Mouse (Mus musculus) hindbrain, embryonic 12.5 days (tissue): ENCODE measurements at regions not wholly inside any gene's neighbourhood (a gene's known extent, or its start where the extent isn't known, plus 50 kb on each side); places are given as distances from the start of the nearest gene placed in this dataset.

Experiments
- ATAC-seq: fragments of 200-750 bp; cut with Nextera tagmentation; 2 replicates; pipeline ENCODE4 v1.8.0; 2017; ENCODE audit warnings: moderate TSS enrichment; ENCODE audit not compliant: low FRiP score
- H3K27ac ChIP-seq: fragments of 300-500 bp; sonication (generic); 2 replicates; pipeline ENCODE4 v1.5.1; 2016; ENCODE audit warnings: mild to moderate bottlenecking
- H3K27me3 ChIP-seq: fragments of 300-500 bp; sonication (generic); 2 replicates; pipeline ENCODE4 v1.6.1; 2016; ENCODE audit warnings: mild to moderate bottlenecking
- H3K36me3 ChIP-seq: fragments of 300-500 bp; sonication (generic); 2 replicates; pipeline ENCODE4 v1.6.1; 2016; ENCODE audit warnings: mild to moderate bottlenecking
- H3K4me1 ChIP-seq: fragments of 300-500 bp; sonication (generic); 2 replicates; pipeline ENCODE4 v1.6.1; 2016
- H3K4me2 ChIP-seq: fragments of 300-500 bp; sonication (generic); replicated peaks from 2 replicates; pipeline ENCODE4 v1.6.1; 2016; ENCODE audit warnings: mild to moderate bottlenecking
- H3K4me3 ChIP-seq: fragments of 300-500 bp; sonication (generic); 2 replicates; pipeline ENCODE4 v1.5.1; 2016; ENCODE audit warnings: mild to moderate bottlenecking
- H3K9ac ChIP-seq: fragments of 300-500 bp; sonication (generic); 2 replicates; pipeline ENCODE4 v1.6.1; 2016; ENCODE audit warnings: mild to moderate bottlenecking, moderate library complexity
- H3K9me3 ChIP-seq: fragments of 300-500 bp; sonication (generic); replicated peaks from 2 replicates; pipeline ENCODE4 v1.6.1; 2016; ENCODE audit warnings: mild to moderate bottlenecking
- WGBS: fragments of 180-500 bp; shearing (Covaris S2); methylation state at CpG from one replicate; pipeline ENCODE4 v1.1.7; 2016; 5-methylcytosine and 5-hydroxymethylcytosine counted together

GRCm38 (mm10) chr12:56472856-56473647 lies 63.7 kb downstream of the Nkx2-1 start:
- Histone ChIP-seq H3K4me2 (no peak overlapping the region), H3K4me3 (no peak overlapping the region), H3K27ac (no peak overlapping the region), H3K27me3 (peaks cover 80% of the 10 kb centered on the region), H3K36me3 (no peaks in the 10 kb centered on the region), H3K9me3 (no peaks in the 10 kb centered on the region), H3K4me1 (no peaks in the 10 kb centered on the region), H3K9ac (no peak overlapping the region)
- 58% methylated on average over 10 of the region's 10 CpGs for WGBS
- ATAC-seq: no peak

DNA sequence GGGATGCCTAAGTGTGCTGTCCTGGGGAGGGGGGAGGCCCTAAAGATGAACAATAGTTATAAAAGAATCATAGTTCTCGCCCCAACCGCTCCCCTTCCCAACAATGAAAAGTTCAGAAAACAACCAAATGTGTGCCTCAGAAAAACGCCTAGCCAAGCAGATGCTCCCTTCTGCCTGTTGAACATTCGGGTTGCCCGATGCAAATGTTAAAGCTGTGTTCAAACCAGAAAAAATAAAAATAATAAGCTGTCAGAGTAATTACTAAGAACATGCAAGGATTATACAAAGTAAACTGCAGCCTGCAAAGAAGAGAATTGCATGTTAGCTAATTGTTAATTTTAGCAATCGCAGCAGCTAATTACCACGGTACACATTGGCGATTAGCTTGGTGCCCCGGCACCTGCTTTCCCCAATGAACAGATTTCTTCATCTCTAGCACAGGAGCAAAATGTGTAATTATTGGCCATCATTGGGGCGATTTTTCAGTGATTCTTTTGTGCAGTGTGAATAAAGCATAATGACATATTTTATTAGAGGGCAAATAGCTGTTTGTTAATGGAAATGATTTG lies 65.7 kb downstream of the Nkx2-1 start:
- H3K4me2 ChIP-seq: no peak overlapping the region
- WGBS: 64% methylated on average over 10 of the region's 10 CpGs
- H3K27me3 ChIP-seq: peaks cover 84% of the 10 kb centered on the region
- no peaks in the 10 kb centered on the region for H3K9me3 ChIP-seq
- ATAC-seq: no peak
- no peak overlapping the region for H3K9ac ChIP-seq
- H3K4me3 ChIP-seq: no peak overlapping the region
- no peaks in the 10 kb centered on the region for H3K4me1 ChIP-seq
- no peaks in the 10 kb centered on the region for H3K36me3 ChIP-seq
- no peak overlapping the region for H3K27ac ChIP-seq

GRCm38 (mm10) chr12:56459508-56460119 lies 77.1 kb downstream of the Nkx2-1 start:
- H3K36me3 ChIP-seq: no peaks in the 10 kb centered on the region
- H3K4me3 ChIP-seq: 0 out of 2 replicates have a peak overlapping the region, but pooled peaks have one; percentile 7
- H3K27me3 ChIP-seq: peaks cover 89% of the 10 kb centered on the region
- no peak overlapping the region for H3K9ac ChIP-seq
- ATAC-seq: peak; percentile 29
- H3K9me3 ChIP-seq: no peaks in the 10 kb centered on the region
- H3K27ac ChIP-seq: no peak overlapping the region
- peak overlapping the region; percentile 34 for H3K4me2 ChIP-seq
- WGBS: under 1% methylated on average over 10 of the region's 10 CpGs
- H3K4me1 ChIP-seq: 0 out of 2 replicates have a peak, but pooled peaks cover 7% of the 10 kb centered on the region

DNA sequence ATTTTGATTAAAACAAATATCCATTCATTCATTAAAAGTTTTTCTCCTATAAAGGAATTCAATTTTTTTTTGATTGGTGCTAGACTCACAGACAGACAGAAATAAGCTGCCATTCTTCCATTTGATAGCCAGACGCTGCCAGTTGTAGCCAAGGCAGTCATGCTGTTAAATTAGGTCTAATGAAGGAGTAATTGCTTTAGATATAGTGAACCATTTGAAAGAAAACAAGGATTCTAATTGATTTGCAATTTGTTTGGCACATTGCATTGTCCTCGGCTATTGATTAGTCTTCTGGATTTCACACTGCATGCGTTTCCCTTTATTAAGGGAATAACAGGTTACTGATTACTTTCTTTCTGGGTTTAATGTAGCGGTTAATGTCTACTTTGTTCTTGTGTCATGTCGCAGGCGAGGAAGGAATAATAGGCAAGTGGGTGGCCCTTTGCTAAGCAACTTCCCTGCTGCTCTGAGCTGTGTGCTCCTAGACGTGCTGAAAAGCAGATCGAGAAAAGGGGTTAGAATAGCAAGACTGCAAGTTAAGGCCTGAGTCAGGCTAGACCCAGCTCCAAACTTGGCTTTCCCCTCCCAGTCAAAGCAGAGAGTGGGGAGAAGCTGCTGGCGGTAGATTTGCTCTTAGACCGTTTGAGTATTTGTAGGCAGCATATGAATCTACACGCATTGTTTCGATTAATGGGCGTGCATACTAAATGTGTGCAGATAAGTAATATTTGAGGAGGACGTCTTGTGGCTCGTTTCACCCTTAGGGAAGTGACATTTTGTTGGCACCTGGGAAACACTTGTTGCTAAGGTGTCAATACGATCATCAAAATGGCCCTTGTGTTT lies 77.8 kb downstream of the Nkx2-1 start:
- Histone ChIP-seq H3K4me1 (0 out of 2 replicates have a peak, but pooled peaks cover 7% of the 10 kb centered on the region), H3K4me3 (0 out of 2 replicates have a peak overlapping the region, but pooled peaks have one; percentile 7), H3K9ac (no peak overlapping the region), H3K4me2 (peak overlapping the region; percentile 34), H3K27me3 (peaks cover 89% of the 10 kb centered on the region), H3K36me3 (no peaks in the 10 kb centered on the region), H3K9me3 (no peaks in the 10 kb centered on the region), H3K27ac (no peak overlapping the region)
- peak; percentile 88 for ATAC-seq
- 4% methylated on average over 16 of the region's 16 CpGs for WGBS

DNA sequence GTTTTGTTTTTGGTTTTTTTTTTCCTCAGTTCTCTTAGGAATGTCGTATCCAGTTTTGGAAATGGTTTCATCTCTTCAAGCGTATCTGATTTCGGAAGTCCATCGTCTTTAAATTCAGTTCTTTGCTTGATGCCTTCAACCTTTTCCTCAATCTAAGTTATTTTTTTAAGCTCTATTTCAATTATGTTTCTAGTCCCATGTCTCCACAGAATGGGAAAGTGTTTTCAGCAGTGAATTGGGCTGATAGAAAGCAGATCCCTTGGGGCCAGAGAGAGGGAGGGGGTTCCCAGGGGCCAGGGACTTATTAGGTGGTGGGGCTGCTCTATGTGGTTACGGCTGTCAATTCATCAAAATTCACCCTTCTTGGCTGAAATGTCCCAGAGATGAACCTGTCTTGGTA lies 78.8 kb downstream of the Nkx2-1 start:
- Histone ChIP-seq H3K9ac (no peak overlapping the region), H3K4me2 (no peak overlapping the region), H3K4me3 (no peak overlapping the region), H3K36me3 (no peaks in the 10 kb centered on the region), H3K27ac (no peak overlapping the region), H3K9me3 (no peaks in the 10 kb centered on the region), H3K4me1 (0 out of 2 replicates have a peak, but pooled peaks cover 7% of the 10 kb centered on the region), H3K27me3 (peaks cover 89% of the 10 kb centered on the region)
- WGBS: 44% methylated on average over 5 of the region's 5 CpGs
- ATAC-seq: no peak

GRCm38 (mm10) chr12:56457356-56457755 lies 79.4 kb downstream of the Nkx2-1 start:
- H3K27me3 ChIP-seq: peaks cover 89% of the 10 kb centered on the region
- no peak for ATAC-seq
- no peak overlapping the region for H3K4me3 ChIP-seq
- WGBS: 4% methylated on average over 2 of the region's 2 CpGs
- H3K9me3 ChIP-seq: 0 out of 2 replicates have a peak, but pooled peaks cover 4% of the 10 kb centered on the region
- H3K36me3 ChIP-seq: no peaks in the 10 kb centered on the region
- H3K4me2 ChIP-seq: no peak overlapping the region
- H3K27ac ChIP-seq: no peak overlapping the region
- H3K4me1 ChIP-seq: 0 out of 2 replicates have a peak, but pooled peaks cover 7% of the 10 kb centered on the region
- H3K9ac ChIP-seq: no peak overlapping the region

DNA sequence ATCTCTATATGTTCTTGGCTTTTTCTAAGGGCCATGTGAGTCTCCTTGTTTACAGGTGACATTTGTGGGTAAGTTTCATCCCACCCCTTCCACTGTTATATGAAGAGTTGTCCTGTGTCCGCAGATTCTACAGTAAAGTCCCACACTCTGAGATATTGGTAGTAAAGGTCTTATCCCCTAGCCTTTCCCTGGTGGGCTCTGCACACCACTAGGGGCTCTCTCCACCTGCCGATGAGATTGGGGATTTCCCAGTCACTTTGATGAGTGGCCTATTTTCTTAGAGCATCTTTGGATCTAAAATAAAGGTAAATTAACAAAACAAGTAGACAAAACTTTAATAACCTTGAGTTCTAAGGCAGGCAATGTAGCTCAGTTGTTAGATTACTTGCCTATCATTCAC lies 86.4 kb downstream of the Nkx2-1 start:
- Histone ChIP-seq H3K4me1 (no peaks in the 10 kb centered on the region), H3K36me3 (no peaks in the 10 kb centered on the region), H3K9ac (no peak overlapping the region), H3K27ac (no peak overlapping the region), H3K27me3 (peaks cover 86% of the 10 kb centered on the region), H3K4me3 (no peak overlapping the region), H3K9me3 (0 out of 2 replicates have a peak, but pooled peaks cover 4% of the 10 kb centered on the region), H3K4me2 (no peak overlapping the region)
- ATAC-seq: no peak
- 79% methylated on average over 2 of the region's 2 CpGs for WGBS

DNA sequence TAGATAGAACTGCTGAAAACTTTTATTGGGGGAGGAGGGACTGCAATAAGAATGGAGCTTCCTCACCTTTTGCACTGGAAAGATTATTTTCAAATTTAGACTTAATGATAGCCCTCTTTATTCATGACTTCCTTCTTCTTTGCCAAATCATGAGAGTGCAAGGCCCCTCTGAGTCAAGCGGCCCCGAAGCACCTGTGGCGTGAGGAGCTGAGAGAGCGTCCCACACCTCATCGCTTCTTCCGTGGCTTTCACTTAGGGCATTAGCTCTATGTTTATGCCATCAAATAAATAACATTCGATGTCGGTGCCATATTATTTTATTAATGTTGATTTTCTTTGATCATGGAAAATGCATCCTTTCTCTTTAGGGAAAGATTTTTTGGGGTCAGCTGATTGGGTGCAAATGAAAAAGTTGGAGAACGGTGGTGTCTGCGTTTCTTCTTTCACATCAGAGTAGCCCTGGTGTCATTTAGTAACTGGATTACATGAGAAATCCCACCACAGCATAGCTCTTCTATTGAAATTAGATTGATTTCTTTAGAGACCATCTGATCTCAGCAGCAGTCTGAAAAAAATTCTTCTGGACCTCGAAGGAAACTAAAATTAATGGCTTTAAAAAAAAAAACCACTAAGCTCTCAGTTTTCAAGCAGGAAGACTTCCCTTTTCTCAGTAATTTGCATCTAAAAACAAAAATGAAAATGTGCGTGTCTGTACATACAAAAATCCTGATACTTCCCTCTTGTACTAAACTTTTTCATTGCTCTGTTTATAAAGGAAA lies 87.7 kb downstream of the Nkx2-1 start:
- 85% methylated on average over 12 of the region's 12 CpGs for WGBS
- Histone ChIP-seq H3K9ac (no peak overlapping the region), H3K27me3 (peaks cover 82% of the 10 kb centered on the region), H3K9me3 (0 out of 2 replicates have a peak, but pooled peaks cover 4% of the 10 kb centered on the region), H3K27ac (no peak overlapping the region), H3K36me3 (no peaks in the 10 kb centered on the region), H3K4me1 (no peaks in the 10 kb centered on the region), H3K4me3 (no peak overlapping the region), H3K4me2 (no peak overlapping the region)
- ATAC-seq: no peak

DNA sequence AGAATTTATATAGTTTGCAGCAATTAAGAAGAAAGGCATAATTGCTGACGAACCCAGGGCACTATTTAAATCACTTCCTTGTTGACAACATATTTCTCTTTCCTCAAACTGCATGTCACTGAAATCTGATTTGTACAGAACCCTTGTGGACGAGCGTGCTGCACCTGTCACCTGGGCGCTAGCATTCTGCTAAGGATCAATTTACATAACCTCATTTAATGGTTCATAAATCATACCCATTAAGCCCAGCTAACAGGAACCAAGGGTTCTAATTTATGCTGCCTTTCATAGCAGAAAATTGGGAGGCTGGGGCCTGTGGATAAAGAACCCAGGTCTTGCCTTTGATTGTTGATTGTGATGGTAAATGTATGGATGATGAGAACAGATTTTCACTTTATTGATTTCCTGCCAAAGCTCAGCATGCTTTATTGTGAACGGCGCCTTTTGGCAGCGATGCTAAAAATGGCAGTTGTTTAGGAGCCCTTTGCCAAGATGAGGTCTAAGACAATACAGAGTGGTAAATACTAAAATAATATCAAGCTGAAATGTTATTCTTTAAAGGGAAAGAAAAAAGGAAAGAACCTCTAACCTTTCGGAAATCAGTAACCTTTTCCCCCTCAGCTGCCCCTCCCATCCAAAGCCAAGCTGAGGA lies 95.4 kb downstream of the Nkx2-1 start:
- 47% methylated on average over 8 of the region's 8 CpGs for WGBS
- H3K27me3 ChIP-seq: peaks cover 48% of the 10 kb centered on the region
- H3K36me3 ChIP-seq: no peaks in the 10 kb centered on the region
- no peak for ATAC-seq
- H3K4me2 ChIP-seq: no peak overlapping the region
- no peak overlapping the region for H3K27ac ChIP-seq
- no peaks in the 10 kb centered on the region for H3K9me3 ChIP-seq
- H3K4me3 ChIP-seq: no peak overlapping the region
- H3K4me1 ChIP-seq: peaks cover 6% of the 10 kb centered on the region; the same call in 1 of the 2 replicates
- no peak overlapping the region for H3K9ac ChIP-seq

- Histone ChIP-seq H3K9me3 (no peaks in the 10 kb centered on the region), H3K27ac (no peak overlapping the region), H3K4me1 (peaks cover 6% of the 10 kb centered on the region; the same call in 1 of the 2 replicates), H3K9ac (no peak overlapping the region), H3K36me3 (no peaks in the 10 kb centered on the region), H3K4me2 (no peak overlapping the region), H3K4me3 (no peak overlapping the region), H3K27me3 (peaks cover 40% of the 10 kb centered on the region)
- 0 out of 2 replicates have a peak, but pooled peaks have one; percentile 40 for ATAC-seq
- 31% methylated on average over 12 of the region's 12 CpGs for WGBS
These were observed 94.6 kb upstream of the Mbip start for GRCm38 (mm10) chr12:56440068-56440847.
